Mouse (Mus musculus) heart, adult 18-20 months (tissue): Measurements from ENCODE around the gene Atxn3. TPM values are rescaled to one million over a fixed set of nuclear protein-coding genes. Genes with fewer than 3 reads are reported as not detected.
A peak's percentile ranks its signal among the peaks of the same experiment; 100 is the strongest.

ENCODE experiments used
- DNase-seq, 2 experiments: peaks; one replicate each; pipeline ENCODE4 v3.0.0; 2021 to 2022; ENCODE audit warnings: mixed read lengths in 1 of 2
- total RNA-seq, 2 experiments: library from RNA; stranded (reverse); gene quantifications; 2 replicates each; pipeline ENCODE4 v1.2.3; 2021

The Atxn3 gene
- total RNA-seq, 2 experiments from 2014 or later = 7.5 to 7.9 TPM

DNA sequence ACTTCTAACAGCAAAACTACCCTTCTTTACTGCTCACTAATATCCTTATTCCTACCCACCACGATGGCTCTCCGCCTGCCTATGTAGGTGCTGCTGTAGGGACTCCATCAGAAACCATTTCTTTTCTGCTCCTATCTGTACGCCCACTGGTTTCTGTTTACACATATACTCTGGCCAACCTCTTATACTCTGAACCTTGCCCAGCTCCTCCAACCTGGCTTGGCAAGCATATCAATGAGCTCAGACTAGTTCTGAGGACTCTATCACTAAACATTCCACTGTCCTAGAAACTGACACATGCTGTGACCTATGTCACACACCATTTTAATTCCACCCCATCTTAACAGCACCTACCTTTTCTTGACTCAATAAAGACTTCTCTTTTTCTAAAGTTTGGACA lies 68.7 kb downstream of the Atxn3 start:
- DNase-seq = no peak

DNA sequence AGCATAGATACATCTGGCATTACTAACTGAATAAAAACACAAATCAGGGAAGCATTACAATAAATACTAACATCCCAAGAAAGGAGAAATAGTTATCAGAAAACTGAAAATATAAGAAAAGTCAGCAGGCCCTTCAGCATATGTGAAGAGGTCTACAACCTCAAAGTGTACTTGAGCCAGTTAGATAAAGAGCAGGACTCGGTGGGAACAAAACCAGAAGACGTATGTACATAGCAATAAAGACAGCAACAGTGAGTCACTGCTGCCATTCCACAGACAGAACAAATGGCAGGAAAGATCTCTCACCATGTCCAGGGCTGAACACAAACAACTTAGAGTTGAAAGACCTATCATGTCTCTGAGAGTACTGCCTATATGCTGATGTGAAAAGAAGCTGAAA lies 69.7 kb downstream of the Atxn3 start:
- DNase-seq = no peak

DNA sequence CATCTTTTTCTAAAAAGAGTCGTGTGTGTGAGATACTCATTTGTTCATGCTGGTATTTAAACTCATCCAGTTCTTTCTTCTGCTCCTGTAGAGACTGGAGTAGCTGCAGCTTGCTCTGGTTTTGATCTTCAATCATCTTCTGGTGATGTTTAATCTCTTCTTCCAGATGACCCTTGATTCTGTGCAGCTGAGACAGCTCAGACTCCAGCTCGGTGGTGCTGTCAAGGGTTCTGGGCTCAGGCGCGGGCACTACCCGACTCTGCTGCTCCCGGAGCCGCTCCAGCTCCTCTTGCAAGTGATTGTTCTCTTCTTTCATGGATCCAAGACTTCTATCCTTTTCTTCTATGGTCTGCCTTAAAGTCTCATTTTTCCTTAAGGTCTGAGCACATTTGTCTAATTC lies 73.1 kb downstream of the Atxn3 start:
- no peak for DNase-seq

DNA sequence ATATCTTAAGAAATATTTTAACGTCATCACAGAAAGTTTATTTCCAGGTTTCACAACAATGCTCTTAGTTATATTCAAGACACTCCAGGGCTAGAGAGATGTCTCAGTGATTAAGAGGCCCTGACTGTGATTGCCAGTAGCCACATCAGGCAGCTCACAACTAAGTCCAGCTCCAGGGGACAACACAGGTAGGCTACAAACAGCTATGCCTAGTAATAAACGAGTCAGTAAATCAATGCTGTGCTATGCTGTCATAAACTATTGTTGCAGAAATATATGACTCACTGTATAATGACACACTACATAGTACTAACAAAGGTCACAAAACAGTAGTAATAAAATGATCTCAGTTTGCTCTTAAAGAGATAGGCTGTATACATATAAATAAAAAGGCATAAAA lies 81.7 kb downstream of the Atxn3 start:
- no peak for DNase-seq

DNA sequence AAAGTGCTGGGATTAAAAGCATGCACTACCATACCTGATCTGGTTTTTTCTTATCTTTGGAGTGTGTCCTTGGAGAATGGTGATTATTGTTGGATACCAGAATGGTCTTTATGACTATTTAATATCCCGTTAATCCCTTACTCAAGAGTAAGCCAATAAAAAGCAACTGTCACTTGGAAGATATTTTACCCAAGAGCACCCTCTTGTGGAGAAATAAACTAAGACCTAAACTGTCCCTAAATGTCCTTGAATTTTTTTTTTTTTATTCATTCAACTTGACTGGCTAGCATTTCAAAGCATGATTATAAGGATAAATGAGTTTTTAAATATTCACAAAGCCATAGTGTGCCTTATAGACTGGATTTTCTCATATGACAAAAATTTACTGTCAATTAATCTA lies 82.9 kb downstream of the Atxn3 start:
- peak in 1 of 2 experiments; percentile 56 for DNase-seq

Other genes with a start within 250 kb of the Atxn3 start
- gene Tc2n, start 239.7 kb downstream of the Atxn3 start, total RNA-seq = under 1 TPM; 0.47 to 0.77 TPM
- 10 to 100 TPM; 20.8 to 23.1 TPM for gene Fbln5, start 139.2 kb downstream of the Atxn3 start, total RNA-seq
- 10 to 100 TPM; 35.9 to 36.7 TPM for gene Trip11, start 45.0 kb downstream of the Atxn3 start, total RNA-seq
- 10 to 100 TPM; 12.5 to 12.7 TPM for gene Cpsf2, start 17.7 kb upstream of the Atxn3 start, total RNA-seq
- gene Slc24a4, start 170.5 kb upstream of the Atxn3 start, total RNA-seq = under 1 TPM; 0.37 to 0.80 TPM